Mouse (Mus musculus) left cerebral cortex, postnatal 10 days (tissue): Measurements from ENCODE around the gene Syk. TPM values are rescaled to one million over a fixed set of nuclear protein-coding genes. Genes with fewer than 3 reads are reported as not detected.

Experiments
- DNase-seq, 2 experiments: peaks; one replicate each; pipeline ENCODE4 v3.0.0; 2021 to 2022; ENCODE audit warnings: low spot score in 2 of 2, mixed read lengths in 1 of 2; ENCODE audit errors: extremely low spot score in 1 of 2
- intact Hi-C: fragments of 180-260 bp; cut with DNase I; formaldehyde crosslinking; loops from one replicate; pipeline ENCODE4 v1.15.1; 2025
- total RNA-seq, 2 experiments: library from RNA; stranded (reverse); gene quantifications; 2 replicates each; pipeline ENCODE4 v1.2.3; 2021

The Syk gene
- total RNA-seq, 2 experiments from 2014 or later: 4.8 to 4.9 TPM

- peak; percentile 31 to 42 for DNase-seq
- intact Hi-C loops: loop anchor here (2.0 to 5.0 kb wide), 2 partner anchors 374 to 786 kb away; no protein-coding TSS in a partner anchor
Observed at GRCm38 (mm10) chr13:52628602-52629001, 45.6 kb downstream of the Syk start.

- intact Hi-C loops: no loop called here
- DNase-seq: no peak
Observed at GRCm38 (mm10) chr13:52631624-52632023, 48.7 kb downstream of the Syk start.

GRCm38 (mm10) chr13:52635484-52635883 is 52.5 kb downstream of the Syk start:
- no peak for DNase-seq
- intact Hi-C loops: no loop called here

GRCm38 (mm10) chr13:52636176-52636748 is 53.3 kb downstream of the Syk start:
- DNase-seq: no peak

GRCm38 (mm10) chr13:52646566-52646965 is 63.6 kb downstream of the Syk start:
- intact Hi-C loops: no loop called here

More at GRCm38 (mm10) chr13:52636176-52636748, 53.3 kb downstream of the Syk start:
- intact Hi-C loops: no loop called here

DNA sequence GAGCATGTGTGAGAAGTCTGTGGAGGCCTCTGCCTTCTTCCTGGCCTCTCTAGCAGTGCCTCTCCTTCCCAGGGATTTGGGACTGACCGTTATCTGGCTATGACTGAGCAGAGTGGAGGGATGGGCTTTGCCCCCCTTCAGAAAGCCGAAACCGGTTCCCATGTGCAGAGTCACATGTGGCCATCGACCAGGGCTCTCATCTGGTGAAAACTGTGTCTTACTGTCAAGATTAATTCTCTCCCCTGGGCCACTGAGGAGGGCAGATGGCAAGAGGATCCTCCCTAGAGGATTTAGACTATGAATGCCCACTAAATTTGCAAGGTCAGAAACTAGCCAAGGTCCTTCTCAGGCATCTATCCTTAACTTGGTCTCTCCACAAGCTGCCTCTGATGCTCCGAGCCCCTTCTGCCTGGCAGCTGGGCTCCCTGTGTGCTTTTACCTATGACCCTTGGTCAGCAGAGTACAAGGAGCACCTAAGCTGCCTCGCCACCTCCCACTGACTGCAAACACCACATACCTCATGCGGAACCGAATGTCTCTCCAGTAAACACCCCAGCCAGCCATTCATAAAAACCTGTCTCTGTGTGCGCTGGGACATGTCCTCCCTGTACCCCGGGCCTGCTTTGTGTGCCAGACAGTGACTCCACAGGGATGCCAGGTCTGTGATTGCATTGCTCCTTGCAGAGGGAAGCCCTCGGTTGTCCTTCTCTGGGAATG is 65.2 kb downstream of the Syk start:
- intact Hi-C loops: no loop called here
- no peak for DNase-seq

More at GRCm38 (mm10) chr13:52646566-52646965, 63.6 kb downstream of the Syk start:
- no peak for DNase-seq

- peak in 1 of 2 experiments; percentile 10 for DNase-seq
- intact Hi-C loops: loop anchor here (2.0 to 10.0 kb wide), 2 partner anchors 447 to 715 kb away; no protein-coding TSS in a partner anchor
Observed at GRCm38 (mm10) chr13:52649791-52650418, 66.9 kb downstream of the Syk start.

DNA sequence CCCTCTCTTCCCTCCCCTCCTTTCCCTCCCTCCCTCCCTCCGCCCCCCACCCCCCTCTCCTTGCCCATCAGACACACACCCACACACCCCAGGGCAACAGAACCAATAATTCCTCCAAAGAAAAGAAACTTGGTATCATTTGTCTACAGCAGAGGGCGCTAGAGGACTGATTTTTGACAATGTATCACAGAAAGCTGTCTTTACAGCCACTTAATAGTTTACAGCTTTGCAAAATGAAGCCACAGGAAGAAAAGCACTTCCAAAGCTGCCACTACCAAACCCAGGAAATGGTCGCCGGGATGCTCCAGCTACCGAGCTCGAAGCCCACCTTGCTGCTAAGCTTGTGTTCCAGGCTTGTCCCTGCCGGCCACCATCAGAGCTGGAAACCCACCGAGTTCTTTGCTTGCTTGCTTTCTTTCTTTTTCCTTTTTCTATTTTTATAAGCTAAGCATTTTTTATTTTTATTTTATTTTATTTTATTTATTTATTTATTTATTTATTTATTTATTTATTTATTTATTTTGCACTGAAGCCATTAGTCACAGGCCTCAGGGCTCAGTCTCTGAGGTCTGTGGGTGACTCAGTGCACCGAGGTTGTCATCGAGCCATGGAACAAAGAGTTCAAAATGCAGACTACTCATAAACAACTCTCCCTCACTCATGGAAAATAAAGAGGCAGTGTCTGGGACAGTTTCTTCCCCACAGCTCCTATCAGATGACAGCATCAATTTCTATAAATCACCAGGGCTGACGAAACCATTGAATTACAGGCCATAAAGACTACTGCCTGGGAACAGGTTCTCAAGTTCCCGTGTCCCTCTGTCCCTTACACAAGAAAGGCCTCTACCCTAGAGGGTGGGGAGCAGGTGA is 68.6 kb downstream of the Syk start:
- intact Hi-C loops: loop anchor here (2.0 to 10.0 kb wide), 2 partner anchors 445 to 713 kb away; no protein-coding TSS in a partner anchor

DNA sequence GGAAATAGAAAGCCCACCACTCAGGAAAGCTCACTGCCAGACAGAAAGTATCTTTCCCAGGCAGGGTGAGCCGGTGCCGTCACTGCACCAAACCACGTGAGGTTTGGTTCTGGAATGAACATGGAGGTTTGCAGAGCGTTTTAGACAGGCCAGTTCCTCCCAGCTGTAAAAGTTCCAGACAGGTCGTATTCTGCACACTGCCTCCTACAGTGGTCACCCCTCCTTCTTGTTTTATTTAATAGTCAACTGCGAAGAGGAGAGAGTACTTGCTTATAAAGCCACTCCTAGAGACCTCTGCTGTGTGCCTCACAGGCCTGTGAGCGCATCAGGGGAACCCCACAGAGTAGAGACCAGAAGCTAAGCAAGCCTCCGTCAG is 69.3 kb downstream of the Syk start:
- intact Hi-C loops: loop anchor here (10.0 kb wide), 1 partner anchor 713 kb away; no protein-coding TSS in a partner anchor
- DNase-seq: no peak

More for the DNA sequence above, 68.6 kb downstream of the Syk start:
- DNase-seq: peak in 1 of 2 experiments; percentile 77

DNA sequence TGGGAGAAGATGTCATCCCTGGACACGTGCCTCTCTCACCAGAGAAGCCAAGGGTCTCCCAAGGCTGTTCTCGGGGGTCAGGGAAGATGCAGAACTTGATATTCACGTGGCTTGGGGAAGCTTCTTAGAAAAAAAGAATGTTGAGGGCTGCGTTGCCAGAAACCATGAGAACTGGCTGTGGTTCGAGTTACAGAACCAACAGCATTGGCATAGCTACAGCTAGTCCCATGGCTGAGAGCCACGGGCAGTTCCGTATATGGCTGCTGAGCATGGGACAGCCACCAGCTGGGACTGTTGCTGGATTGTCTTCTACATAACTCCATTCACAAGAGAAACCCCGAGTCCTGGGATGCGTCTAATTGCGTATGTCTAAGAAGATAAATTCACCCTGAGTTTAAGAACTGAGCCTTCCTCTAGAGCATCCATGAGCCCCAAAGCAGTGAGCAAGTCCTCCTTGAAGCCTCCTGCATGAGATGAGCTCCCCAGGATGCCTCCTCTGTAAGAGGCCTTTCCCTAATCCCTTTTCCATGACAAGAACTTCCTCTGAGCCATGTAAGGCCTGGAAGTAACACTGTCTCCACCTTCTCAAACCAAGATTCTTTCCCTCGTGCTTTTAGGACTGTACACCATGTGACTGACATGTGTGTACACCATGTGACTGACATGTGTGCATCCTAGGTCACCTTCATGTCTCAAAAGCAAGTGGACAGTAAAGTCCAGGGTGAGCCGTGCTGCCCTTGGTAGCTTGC is 71.3 kb downstream of the Syk start:
- no peak for DNase-seq
- intact Hi-C loops: loop anchor here (10.0 kb wide), 1 partner anchor 711 kb away; no protein-coding TSS in a partner anchor

GRCm38 (mm10) chr13:52654830-52655308 is 71.9 kb downstream of the Syk start:
- intact Hi-C loops: loop anchor here (10.0 kb wide), 1 partner anchor 710 kb away; no protein-coding TSS in a partner anchor
- DNase-seq: no peak

DNA sequence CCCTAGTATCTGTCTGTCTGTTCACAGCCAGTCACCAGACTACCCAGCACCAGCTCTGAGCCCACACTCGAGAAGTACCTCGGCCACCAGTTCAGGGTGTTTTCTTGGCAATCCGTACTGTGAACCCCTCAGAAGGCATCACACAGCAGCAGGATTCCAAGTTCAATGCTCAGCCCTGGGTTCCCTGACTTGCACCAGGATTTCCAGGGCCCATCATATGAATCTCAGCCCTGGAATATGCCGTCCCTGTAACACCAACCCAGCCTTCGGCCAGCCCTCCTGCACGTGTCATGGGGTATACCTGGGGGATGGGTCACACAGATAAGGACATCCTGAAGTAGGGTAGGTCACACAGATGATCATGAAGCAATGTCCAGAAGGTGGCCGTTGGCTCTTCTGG is 75.0 kb downstream of the Syk start:
- intact Hi-C loops: loop anchor here (1.0 to 10.0 kb wide), 3 partner anchors 325 to 707 kb away; no protein-coding TSS in a partner anchor
- DNase-seq: no peak

DNA sequence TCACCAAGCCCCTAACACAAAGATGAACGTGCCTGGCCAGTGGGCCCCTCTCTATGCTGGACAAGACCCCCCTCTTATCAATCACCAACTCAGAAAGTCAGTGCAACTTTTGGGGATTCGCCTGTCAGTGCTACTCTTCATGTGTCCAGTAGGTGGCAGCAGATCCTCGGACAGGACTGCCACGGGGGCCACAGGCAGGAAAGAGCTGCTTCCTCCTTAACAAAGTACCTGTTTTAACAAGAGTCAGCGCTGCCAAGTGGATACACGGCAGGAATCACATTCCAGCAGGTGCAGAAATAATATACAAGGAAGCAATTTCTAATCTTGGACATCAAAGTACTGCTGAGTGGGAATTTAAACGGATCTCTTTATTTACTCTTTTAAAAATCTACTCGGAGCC is 75.5 kb downstream of the Syk start:
- DNase-seq: peak; percentile 57 to 77
- intact Hi-C loops: loop anchor here (1.0 to 10.0 kb wide), 3 partner anchors 325 to 706 kb away; no protein-coding TSS in a partner anchor

DNA sequence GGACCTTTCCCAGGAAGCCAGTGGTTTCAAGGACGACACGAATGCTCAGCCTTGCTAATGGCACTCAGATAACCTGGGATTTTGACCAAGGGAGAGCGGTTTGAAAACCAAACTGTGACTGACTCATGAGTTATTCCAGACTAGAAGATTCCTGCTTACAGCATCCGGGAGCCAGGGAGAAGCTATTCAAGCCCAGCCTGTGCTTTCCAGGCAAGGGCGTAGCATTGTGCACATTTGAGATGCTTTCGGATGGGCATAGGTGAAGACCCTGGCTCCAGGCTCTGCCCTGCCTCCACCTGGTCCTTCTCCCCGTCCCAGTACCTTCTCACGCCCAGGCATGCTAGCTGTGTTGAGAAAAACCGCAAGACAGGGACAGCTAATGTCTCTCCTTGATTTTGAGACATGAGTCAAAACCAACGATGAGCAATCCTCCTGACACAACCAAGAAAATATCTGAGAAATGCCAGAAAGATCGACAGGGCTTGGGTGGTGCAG is 76.2 kb downstream of the Syk start:
- no peak for DNase-seq
- intact Hi-C loops: loop anchor here (10.0 kb wide), 1 partner anchor 706 kb away; no protein-coding TSS in a partner anchor

DNA sequence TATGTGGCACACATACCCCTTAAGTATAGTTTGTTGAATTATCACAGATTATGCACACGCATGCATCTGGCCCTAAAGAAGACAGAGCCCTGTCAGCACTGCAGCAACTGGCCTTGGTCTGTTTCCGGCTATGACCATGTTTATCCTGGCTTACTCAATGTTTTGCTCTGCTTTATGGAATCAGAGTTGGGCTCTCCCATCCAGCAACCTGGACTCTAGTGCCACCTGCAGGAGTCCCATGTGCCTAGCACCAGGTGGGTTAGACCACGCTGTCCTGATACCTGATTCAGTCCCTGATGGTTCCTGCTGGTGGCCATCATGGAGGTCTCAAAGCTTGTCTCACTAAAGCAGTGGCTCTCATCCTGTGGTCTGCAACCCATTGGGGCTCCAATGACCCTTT is 86.9 kb downstream of the Syk start:
- peak in 1 of 2 experiments; percentile 38 for DNase-seq
- intact Hi-C loops: no loop called here

- intact Hi-C loops: no loop called here
- no peak for DNase-seq
Observed at GRCm38 (mm10) chr13:52673272-52673671, 90.3 kb downstream of the Syk start.

DNA sequence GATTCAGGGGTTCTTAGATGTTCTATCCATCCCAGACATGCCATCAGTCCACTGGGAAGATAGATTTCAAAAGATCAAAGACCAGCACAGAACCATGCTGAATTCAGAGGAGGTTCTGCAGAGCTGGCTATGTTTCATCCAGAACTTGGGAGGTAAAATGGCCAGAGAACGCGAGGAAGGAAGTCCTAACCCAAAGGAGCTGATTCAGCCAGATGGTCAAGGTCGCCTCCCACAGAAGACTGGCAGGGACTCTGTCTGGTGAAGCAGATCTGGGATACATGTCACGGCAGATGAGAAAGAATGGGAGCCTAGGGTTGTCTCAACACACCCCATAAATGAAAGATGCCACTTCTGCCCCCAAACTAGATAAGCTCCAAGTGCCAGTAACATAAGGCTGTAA is 90.9 kb downstream of the Syk start:
- intact Hi-C loops: no loop called here

More for the DNA sequence above, 90.9 kb downstream of the Syk start:
- DNase-seq: no peak
